Mouse (Mus musculus): ENCODE results near the gene Olfr615. TPM values are rescaled to one million over a fixed set of nuclear protein-coding genes. Genes with fewer than 3 reads are reported as not detected.

The Olfr615 gene
- total RNA-seq (2023) = not detected

DNA sequence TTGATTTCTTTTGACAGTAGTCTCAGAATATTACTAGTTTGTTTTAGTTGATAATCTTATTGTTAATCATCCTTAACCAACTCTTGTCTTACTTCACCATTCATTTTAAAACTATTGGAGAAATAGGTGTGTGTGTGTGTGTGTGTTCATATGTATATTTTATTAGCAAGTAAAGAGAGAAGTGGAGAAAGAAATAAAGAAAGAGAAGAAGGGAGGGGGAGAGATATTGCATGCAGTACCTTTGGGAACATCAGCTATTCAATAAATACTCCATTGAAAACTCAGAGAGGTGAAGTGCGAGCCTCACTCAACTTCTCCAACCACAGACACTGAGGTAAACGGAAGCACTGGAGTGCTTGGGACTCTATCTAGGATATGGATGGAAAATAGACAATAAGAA is at the start of gene Olfr615:
TSS of gene Olfr615 (plus strand) at position 301 of the 400 bp plus-strand sequence.

DNA sequence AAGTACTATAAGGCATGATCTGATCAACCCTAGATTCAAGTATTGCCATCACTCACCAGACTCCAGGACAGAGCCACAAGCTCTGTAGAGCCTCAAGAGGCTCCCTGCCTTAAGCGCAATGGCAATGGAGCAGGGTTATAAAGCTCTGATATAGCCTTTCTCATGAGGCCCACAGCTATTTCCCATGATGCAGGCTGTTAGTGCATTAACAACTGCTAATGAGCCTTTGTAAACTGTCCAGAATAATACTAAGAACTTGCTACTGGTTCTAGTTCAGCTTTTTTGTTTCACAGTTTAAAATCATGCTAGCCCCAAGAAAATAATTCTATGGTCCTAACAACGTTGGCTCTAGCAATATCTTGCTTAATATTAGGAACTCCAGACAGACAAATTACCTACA is 43.9 kb upstream of the Olfr615 start, which contains the start of gene Olfr610:
TSS of gene Olfr610 (minus strand) at position 101 of the 400 bp plus-strand sequence.

DNA sequence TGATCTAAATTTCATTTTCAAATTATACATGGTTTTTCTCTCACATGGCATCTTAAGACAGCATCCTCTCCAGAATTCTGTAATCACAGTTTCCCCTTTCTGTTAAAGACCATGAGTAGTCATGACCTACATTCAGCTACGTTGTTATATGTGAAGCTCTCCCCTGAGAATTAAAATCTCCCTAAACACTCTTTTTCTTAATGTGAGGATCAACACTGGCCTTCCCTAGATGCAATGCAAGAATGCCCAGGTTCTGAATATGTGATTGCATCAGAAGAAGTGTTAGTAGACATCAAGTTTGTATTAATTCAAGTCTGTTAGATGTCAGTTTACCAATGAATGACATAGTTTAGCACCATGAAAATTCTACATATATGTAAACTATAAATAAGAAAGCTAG is 35.1 kb upstream of the Olfr615 start, which contains the start of gene Olfr611:
TSS of gene Olfr611 (minus strand) at position 101 of the 400 bp plus-strand sequence.

DNA sequence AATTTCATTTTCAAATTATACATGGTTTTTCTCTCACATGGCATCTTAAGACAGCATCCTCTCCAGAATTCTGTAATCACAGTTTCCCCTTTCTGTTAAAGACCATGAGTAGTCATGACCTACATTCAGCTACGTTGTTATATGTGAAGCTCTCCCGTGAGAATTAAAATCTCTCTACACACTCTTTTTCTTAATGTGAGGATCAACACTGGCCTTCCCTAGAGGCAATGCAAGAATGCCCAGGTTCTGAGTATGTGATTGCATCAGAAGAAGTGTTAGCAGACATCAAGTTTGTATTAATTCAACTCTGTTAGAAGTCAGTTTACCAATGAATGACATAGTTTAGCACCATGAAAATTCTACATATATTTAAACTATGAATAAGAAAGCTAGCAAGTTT is 13.3 kb upstream of the Olfr615 start, which contains the start of gene Olfr612:
TSS of gene Olfr612 (minus strand) at position 101 of the 400 bp plus-strand sequence.

DNA sequence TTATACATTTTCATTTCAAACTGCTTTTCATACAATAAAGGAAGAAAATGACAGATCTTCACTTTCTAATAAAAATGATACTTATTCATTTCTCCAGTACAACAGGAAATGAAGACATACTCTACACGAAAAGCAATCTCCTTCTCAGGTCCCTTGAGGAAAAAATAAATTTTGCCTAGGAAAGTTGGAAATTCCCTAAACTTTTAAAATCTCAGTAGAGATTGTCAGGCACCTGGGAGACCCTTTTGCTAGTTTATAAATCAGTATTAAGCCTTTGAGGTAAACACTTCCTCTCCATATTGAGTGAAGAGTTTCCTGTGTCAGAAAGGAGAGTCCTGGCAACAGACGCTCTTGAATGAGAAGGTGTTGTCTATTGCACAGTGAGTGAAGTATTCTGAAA is 8.1 kb upstream of the Olfr615 start, which contains the start of gene Olfr613:
TSS of gene Olfr613 (plus strand) at position 301 of the 400 bp plus-strand sequence.

DNA sequence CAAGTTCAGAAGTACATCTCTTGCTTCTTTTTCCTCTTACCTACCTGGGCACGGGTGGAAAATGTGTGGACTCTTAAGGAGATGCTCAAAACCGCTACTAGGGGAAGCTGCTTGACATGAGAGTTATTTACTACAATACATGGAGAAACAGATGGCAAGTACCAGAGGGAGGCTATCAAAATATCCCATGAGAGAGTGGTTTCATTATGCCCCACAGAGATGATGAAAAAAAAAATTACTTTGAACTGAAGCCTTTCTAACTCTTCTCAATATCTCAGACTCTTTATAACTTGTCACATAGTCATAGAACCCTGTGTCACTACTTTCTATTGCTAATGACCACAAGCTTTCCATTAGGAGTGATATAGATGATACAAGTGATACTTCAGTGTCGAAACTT is 13.2 kb downstream of the Olfr615 start, which contains the start of gene Olfr616:
TSS of gene Olfr616 (minus strand) at position 101 of the 400 bp plus-strand sequence.

DNA sequence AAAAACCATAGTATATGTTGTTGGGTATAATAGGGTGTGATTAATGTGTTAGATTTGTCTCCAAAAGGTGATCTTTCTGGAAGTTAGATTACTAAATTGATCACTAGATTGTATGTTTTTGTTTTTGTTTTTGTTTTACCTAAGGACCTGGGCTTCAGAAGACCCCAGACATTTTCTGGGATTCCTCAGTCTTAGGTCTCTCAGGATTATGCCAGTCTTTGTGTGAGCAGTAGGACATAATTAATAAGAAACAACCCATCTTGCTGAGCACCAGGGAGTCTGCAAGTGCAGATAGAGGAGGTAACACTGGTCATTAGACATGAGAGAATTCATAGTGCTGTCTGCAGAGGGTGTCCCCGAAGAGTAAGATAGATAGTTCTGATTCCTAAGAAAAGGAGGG is 16.9 kb downstream of the Olfr615 start, which contains the start of gene Olfr617:
TSS of gene Olfr617 (plus strand) at position 301 of the 400 bp plus-strand sequence.

DNA sequence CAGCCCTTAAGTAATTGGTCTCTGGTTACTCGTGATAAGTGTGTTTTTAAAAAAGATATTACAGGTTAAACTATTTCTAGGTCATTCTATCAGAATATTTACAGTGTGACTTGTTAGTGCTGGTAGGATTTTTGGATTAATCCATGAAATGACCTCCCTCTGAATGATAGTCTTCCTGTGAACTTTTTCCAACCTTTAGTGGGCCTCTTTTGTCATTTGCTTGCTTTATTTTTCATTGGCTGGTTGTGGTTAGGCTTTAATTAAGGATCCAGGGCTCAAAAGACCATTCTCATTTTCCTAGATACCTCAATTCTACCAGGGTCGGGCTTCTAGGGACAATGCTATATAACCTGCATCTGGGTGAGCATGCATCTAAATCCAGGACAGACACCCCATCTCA is 33.9 kb downstream of the Olfr615 start, which contains the start of gene Olfr618:
TSS of gene Olfr618 (plus strand) at position 301 of the 400 bp plus-strand sequence.

DNA sequence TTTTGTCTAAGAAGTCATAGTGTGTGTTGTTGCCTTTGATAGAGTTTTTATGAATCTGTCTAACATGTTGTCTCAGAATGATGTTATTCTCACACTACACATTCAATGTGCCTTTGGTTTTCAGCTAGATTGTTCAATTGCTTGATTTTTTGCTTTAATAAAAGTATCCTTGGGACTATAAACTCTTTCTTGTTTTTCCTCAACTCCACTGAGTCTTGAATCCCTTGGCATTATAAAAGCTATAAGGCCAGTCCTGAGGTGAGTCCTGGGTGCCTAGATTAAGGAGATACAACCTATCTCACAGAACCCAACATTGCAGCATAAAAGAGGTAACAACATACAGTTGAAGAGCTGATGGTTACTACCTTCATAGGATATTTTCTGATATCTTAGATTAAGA is 44.4 kb downstream of the Olfr615 start, which contains the start of gene Olfr619:
TSS of gene Olfr619 (plus strand) at position 301 of the 400 bp plus-strand sequence.

DNA sequence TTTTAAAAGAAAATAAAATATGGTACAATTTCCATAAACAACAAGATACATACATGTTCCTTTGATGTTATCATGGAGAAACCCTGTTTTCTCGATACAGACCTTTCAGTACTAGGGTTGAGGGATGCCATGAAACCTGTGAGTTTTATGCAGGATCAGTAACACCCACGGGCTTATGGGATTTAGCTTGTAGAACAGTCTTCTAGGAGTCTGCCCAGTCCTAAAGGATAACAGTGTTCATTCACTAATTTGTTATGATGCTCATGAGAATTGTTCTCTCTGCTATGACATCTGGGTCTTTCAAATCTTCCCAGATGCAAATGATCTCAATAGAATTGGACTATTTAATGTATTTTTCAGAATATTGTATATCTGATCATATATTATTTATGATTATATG is 56.6 kb downstream of the Olfr615 start, which contains the start of gene Olfr620:
TSS of gene Olfr620 (minus strand) at position 101 of the 400 bp plus-strand sequence.

Other genes starting within 250 kb of the Olfr615 start
- gene Olfr597, start 239.8 kb upstream of the Olfr615 start, total RNA-seq (2023) = not detected
- not detected for gene Olfr598, start 232.5 kb upstream of the Olfr615 start, total RNA-seq (2023)
- gene Olfr599, start 220.2 kb upstream of the Olfr615 start, total RNA-seq (2023) = not detected
- gene Olfr600, start 206.4 kb upstream of the Olfr615 start, total RNA-seq (2023) = not detected
- gene Olfr601, start 193.4 kb upstream of the Olfr615 start, total RNA-seq (2023) = not detected
- gene Olfr603, start 169.9 kb upstream of the Olfr615 start, total RNA-seq (2023) = not detected
- not detected for gene Usp17lc, start 141.0 kb upstream of the Olfr615 start, total RNA-seq (2023)
- not detected for gene Olfr605, start 110.6 kb upstream of the Olfr615 start, total RNA-seq (2023)
- gene Olfr606, start 107.0 kb upstream of the Olfr615 start, total RNA-seq (2023) = not detected
- gene Olfr607, start 91.9 kb upstream of the Olfr615 start, total RNA-seq (2023) = not detected
- not detected for gene Olfr608, start 86.2 kb upstream of the Olfr615 start, total RNA-seq (2023)
- not detected for gene Olfr609, start 58.0 kb upstream of the Olfr615 start, total RNA-seq (2023)
- gene Olfr610, start 44.0 kb upstream of the Olfr615 start, total RNA-seq (2023) = not detected
- gene Olfr611, start 35.2 kb upstream of the Olfr615 start, total RNA-seq (2023) = not detected
- not detected for gene Olfr612, start 13.4 kb upstream of the Olfr615 start, total RNA-seq (2023)
- gene Olfr613, start 8.0 kb upstream of the Olfr615 start, total RNA-seq (2023) = not detected
- gene Olfr616, start 13.1 kb downstream of the Olfr615 start, total RNA-seq (2023) = not detected
- not detected for gene Olfr617, start 17.0 kb downstream of the Olfr615 start, total RNA-seq (2023)
- gene Olfr618, start 34.0 kb downstream of the Olfr615 start, total RNA-seq (2023) = not detected
- not detected for gene Olfr619, start 44.5 kb downstream of the Olfr615 start, total RNA-seq (2023)
- gene Olfr620, start 56.5 kb downstream of the Olfr615 start, total RNA-seq (2023) = not detected
- not detected for gene Olfr622, start 86.6 kb downstream of the Olfr615 start, total RNA-seq (2023)
- gene Olfr623, start 107.6 kb downstream of the Olfr615 start, total RNA-seq (2023) = not detected
- gene Olfr624, start 115.1 kb downstream of the Olfr615 start, total RNA-seq (2023) = not detected
- not detected for gene Olfr625-ps1, start 126.6 kb downstream of the Olfr615 start, total RNA-seq (2023)
- not detected for gene Olfr243, start 158.6 kb downstream of the Olfr615 start, total RNA-seq (2023)
- not detected for gene Olfr628, start 174.3 kb downstream of the Olfr615 start, total RNA-seq (2023)
- not detected for gene Olfr629, start 188.9 kb downstream of the Olfr615 start, total RNA-seq (2023)
- not detected for gene Olfr630, start 201.3 kb downstream of the Olfr615 start, total RNA-seq (2023)
- gene Olfr69, start 215.5 kb downstream of the Olfr615 start, total RNA-seq (2023) = not detected
- gene Olfr68, start 223.6 kb downstream of the Olfr615 start, total RNA-seq (2023) = not detected
- not detected for gene Olfr67, start 235.7 kb downstream of the Olfr615 start, total RNA-seq (2023)

Data from T-cell, adult 66 days (primary cell).